Mouse (Mus musculus): Measurements from ENCODE around the gene Tox4.

- TF ChIP-seq GATA1 (IDR thresholded peaks at IDR 0.05; ENCODE audit: low read length) (no peak), TAL1 (IDR thresholded peaks at IDR 0.05; ENCODE audit: low read length) (no peak)
These were observed 37.7 kb downstream of the Tox4 start for GRCm38 (mm10) chr14:52316441-52317225.

Data from erythroblast, embryonic 14.5 days (primary cell).